Mouse (Mus musculus) urinary bladder, adult 2 months (tissue): ENCODE measurements around the gene Kat6b. TPM values are rescaled to one million over a fixed set of nuclear protein-coding genes. Genes with fewer than 3 reads are reported as not detected.

Experiments
- DNase-seq: peaks from one replicate; pipeline ENCODE4 v3.0.0; 2022; ENCODE audit warnings: low spot score
- polyA plus RNA-seq: library from polyadenylated mRNA; depleted of rRNA; stranded (reverse); fragments of >200 nt; gene quantifications from 2 replicates; pipeline ENCODE4 v1.2.3, GENCODE M21; 2012

The Kat6b gene
- polyA plus RNA-seq, 1 experiment: 10.2 TPM

DNA sequence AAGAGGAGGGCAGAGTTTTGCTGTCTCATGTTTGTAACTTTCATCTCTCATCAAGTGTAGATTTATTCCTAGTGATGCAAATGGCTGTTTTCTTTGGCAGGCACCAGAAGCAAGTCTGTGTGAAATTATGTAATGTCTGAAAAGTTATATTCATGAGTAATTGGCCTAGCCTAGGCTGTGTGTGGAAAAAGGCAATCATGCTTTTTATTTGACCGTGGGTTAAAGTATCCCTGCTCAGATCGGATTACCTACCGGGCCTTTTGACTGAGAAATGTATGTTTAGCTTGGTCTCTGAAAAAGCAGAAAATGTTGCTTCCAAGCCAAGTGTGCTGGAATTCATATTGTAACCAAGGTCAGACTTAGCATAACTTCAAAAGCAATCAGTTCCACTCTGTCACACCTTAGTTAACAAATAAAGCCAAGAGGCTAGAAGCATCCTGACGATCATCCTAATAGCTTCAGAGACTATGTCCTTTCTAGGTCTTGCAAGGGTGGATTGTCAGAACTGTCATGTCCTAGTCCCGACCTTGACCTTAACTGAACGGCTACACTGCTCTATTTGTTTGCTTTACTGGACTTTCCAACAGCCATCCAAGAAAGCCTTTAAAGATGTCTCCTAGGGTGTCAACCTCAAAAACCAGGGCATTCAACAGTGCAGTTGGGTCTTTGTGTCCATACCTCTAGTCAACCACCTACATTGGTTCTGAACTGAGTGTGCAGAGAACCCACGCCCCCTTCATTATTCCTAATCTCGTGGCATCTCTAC lies 111.9 kb downstream of the Kat6b start:
- DNase-seq: no peak

GRCm38 (mm10) chr14:21599446-21600173 lies 118.4 kb downstream of the Kat6b start:
- DNase-seq: no peak

GRCm38 (mm10) chr14:21600174-21600566 lies 118.9 kb downstream of the Kat6b start:
- DNase-seq: no peak

GRCm38 (mm10) chr14:21600628-21601027 lies 119.4 kb downstream of the Kat6b start:
- no peak for DNase-seq

- no peak for DNase-seq
Measured at GRCm38 (mm10) chr14:21602166-21602565, 120.9 kb downstream of the Kat6b start.

- no peak for DNase-seq
Measured at GRCm38 (mm10) chr14:21602937-21603336, 121.7 kb downstream of the Kat6b start.

- DNase-seq: no peak
Measured at GRCm38 (mm10) chr14:21607686-21608085, 126.5 kb downstream of the Kat6b start.

- no peak for DNase-seq
Measured at GRCm38 (mm10) chr14:21608886-21609285, 127.7 kb downstream of the Kat6b start.

- no peak for DNase-seq
Measured at GRCm38 (mm10) chr14:21610224-21610623, 129.0 kb downstream of the Kat6b start.

GRCm38 (mm10) chr14:21613031-21613430 lies 131.8 kb downstream of the Kat6b start:
- DNase-seq: no peak

DNA sequence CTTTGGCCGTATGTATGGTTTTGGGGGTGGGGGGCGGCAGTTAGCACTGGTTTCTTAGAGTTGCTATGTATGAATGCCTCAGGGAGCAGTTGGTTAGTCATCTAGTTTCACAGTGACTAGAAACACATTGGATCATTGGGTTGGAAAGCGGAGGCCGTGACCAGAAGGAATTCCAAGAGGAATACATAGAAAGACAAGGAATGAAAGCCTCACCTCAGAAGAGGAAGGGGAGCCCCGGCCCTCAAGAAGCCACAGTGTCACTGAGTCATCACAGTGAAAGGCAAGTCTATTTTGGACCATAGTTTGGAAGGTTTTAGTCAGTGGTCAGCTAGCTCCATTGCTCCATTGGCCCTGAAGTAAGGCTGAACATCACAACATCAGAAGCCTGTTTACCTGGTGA lies 132.9 kb downstream of the Kat6b start:
- no peak for DNase-seq

DNA sequence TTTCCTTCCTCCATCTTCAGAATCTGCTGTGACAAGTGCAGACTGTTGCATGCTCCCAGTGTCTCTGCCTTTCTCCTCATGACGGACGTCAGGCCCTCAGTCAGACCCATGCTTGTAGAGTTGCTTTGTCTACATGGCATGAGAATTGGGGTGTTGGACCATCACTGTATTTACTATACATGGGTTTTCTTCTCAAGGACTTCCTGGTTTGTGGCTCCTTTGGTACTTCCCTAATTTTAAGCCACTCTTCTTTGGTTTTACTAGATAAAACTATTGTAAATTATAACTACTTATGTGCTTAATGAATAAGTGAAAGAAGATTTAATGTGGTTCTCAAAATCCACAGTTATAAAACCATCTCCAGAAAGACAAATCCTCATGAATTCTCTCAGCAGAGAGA lies 134.6 kb downstream of the Kat6b start:
- DNase-seq: no peak

DNA sequence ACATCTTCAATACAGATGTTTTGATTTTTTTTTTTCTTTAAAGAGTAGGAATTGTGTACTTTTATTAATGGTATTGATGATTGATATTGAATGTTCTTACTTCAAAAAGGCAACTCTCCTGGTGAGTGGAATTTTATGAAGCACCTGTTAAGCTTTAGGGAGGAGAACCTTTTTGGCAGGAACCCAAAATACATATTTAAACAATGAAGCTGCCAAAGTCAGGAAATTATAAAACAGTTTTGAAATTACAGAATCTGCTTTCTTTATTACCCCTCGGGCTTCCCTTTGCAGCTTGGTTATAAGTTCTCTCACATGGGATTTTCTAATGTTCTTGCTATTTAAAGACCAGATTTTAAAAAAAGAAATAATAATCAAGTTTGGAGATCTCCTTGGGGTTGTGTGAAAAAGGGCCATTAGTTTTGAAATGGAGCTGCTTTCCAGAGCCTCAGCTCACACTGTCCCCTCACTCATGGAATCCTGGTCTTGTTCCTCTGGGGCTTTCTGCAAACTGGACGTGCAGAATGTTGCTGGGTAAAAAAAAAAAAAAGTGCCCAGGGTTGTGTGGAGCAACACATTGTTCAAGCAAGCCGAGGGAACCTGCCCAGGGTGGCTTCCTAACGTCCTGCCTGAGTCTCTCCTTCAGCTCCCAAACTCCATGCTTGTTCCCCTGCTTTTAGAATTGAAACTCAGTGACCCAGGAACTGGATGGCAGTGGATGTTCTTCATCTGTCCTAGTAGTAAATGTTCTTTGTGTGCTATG lies 136.2 kb downstream of the Kat6b start:
- no peak for DNase-seq

GRCm38 (mm10) chr14:21619951-21620350 lies 138.7 kb downstream of the Kat6b start:
- DNase-seq: no peak

DNA sequence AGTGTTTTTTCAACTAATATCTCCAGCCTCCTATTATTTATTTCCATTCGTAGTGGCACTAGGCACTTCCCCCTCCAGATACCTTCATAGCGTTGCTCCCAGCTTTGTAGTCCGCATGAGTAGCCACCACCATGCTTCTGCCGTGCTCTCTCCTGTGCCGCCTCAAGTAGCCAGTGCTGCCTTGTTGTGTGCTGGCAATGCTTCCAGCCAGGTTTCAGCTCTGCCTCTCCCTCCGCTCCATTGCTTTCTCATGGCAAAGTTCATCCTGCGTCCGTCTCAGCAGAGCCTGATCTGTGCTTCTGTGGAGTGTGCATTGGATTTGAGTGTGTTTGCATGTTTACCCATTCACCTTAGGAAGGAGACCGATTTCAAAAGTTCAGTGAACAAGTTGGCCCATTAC lies 144.7 kb downstream of the Kat6b start:
- no peak for DNase-seq

DNA sequence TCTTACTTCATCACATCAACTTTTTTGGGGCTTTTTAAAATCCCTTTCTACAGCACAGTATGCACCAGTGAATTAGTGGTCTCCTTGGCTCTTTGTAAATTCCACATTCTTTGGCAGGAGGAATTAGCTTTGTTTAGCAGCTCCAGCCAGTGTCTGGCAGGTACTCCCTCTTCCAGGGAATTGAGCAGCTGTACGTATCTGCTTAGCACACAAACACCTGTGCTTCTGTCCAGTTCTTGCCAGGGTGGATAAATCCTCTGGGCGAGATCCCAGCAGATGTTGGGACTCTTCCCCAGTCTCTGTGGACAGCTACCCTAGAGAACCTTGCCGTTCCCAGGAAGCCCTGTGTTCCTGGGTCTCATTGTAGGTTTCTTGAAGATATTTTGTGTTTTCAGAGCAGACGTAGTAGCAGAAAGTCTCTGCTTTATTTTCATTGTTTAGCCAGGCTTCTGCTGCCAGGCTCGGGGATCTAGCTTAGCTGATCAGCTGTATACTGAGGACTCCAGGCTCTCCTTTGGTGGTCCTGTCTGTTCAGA lies 150.5 kb downstream of the Kat6b start:
- DNase-seq: no peak

GRCm38 (mm10) chr14:21636548-21636947 lies 155.3 kb downstream of the Kat6b start:
- DNase-seq: no peak

DNA sequence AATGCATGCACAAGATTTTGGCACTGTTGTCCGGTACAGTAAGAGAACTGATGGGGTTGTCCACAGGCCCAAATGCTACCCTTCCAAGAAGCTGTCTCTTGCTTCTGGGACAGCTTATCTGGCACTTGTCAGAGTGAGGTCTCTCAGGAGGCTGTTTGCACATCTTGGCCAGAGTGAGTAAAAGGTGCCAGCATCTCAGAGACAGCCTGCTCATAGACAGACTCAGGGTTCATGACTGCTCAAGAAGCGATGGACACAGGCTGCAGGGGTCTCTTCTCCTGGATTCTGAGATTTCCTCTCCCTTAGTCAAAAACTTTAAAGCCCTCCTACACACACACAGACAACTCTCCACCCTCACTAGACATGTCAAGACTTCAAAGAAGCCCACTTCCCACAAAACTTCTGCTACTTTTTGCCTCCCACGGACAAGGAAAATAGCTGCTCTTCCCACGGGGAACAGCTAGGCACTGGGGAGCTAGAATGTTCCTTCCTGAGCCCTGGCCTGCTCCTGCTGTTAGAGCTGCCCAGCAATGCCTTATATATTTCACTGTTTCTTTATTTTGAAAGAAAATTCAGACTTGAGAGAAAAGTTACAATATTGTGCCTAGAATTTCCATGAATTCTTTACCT lies 159.7 kb downstream of the Kat6b start:
- no peak for DNase-seq

GRCm38 (mm10) chr14:21653813-21654212 lies 172.6 kb downstream of the Kat6b start:
- DNase-seq: no peak

- DNase-seq: no peak
Measured at GRCm38 (mm10) chr14:21659155-21659554, 177.9 kb downstream of the Kat6b start.

GRCm38 (mm10) chr14:21659652-21660051 lies 178.4 kb downstream of the Kat6b start:
- DNase-seq: no peak
